ENCODE assay signal across 10 mouse cellular contexts in genomic region chr1:153977963-153978726, GRCm38 (mm10).
DNase-seq lines count a peak whose midpoint lies in the region; TF ChIP-seq lines count a peak whose summit lies in the region.
"Had no signal": no experiment of that assay in that cellular context is flagged by ENCODE, and none has a peak within 500 bp of the region (broad histone marks: within the 10 kb centered on the region; RNA-seq: fewer than 3 reads in every experiment).

No protein-coding gene starts in this region.

- no peak for TF ChIP-seq POLR2A in brain, embryonic 14.5 days (IDR thresholded peaks at IDR 0.05; ENCODE audit: borderline replicate concordance, extremely low read depth, insufficient read depth, insufficient read length, poor library complexity, severe bottlenecking)

- DNase-seq in cerebellum, adult 9-10 months = peak; percentile 7
- DNase-seq in cerebellum, postnatal 14 days = no peak
- DNase-seq in brain, embryonic 14.5 days (ENCODE audit: low read depth) = peak; percentile 83
- peak; percentile 15 to 23 for DNase-seq in frontal cortex, postnatal 10 days (ENCODE audit: low spot score in 2 of 2)
- DNase-seq in mesoderm, embryonic 11.5 days (ENCODE audit: low read depth, low spot score) = peak; percentile 74
- no peak for DNase-seq in thymus, postnatal 14 days
- no peak for DNase-seq in cerebellum, postnatal 25 days
- DNase-seq in right cerebral cortex, postnatal 14 days = no peak
- DNase-seq: adrenal gland, postnatal 25 days; lung, adult 18-20 months had no signal

- TF ChIP-seq CTCF in brain, embryonic 14.5 days (IDR thresholded peaks at IDR 0.05; ENCODE audit: borderline replicate concordance, extremely low read depth, insufficient read depth, insufficient read length) = no peak

Comparison
In these comparisons a context has a peak if more than half of its experiments do, and no peak if none do; other contexts are left out.
1. DNase-seq: peak in cerebellum, adult 9-10 months (single experiment), brain, embryonic 14.5 days (single experiment), frontal cortex, postnatal 10 days (2 of 2) and mesoderm, embryonic 11.5 days (single experiment); none in cerebellum, postnatal 14 days (0 of 2), thymus, postnatal 14 days (single experiment), cerebellum, postnatal 25 days (0 of 2) and right cerebral cortex, postnatal 14 days (single experiment).